Mouse (Mus musculus) MEL (cell line): ENCODE results near the gene Emx1.

Experiments
- CTCF ChIP-seq, 3 experiments: IDR thresholded peaks in 2 of 3; conservative IDR thresholded peaks in 1 of 3; 2 replicates each; pipeline ENCODE4 v1.5.1; 2011 to 2012; ENCODE audit warnings: low read length in 3 of 3, low read depth in 2 of 3, mild to moderate bottlenecking in 2 of 3, improper control_type of control experiment in 1 of 3, inconsistent platforms in 1 of 3, mixed read lengths in 1 of 3, moderate library complexity in 1 of 3; ENCODE audit not compliant: control insufficient read depth in 1 of 3, insufficient read depth in 1 of 3, poor library complexity in 1 of 3, severe bottlenecking in 1 of 3
- EP300 ChIP-seq, 2 experiments: IDR thresholded peaks; 2 replicates each; pipeline ENCODE4 v1.6.1; 2011; ENCODE audit warnings: improper control_type of control experiment in 2 of 2, low read length in 2 of 2, low read depth in 1 of 2, mild to moderate bottlenecking in 1 of 2
- HCFC1 ChIP-seq: IDR thresholded peaks from 2 replicates; pipeline ENCODE4 v1.6.1; 2012; ENCODE audit warnings: low read depth, mild to moderate bottlenecking, inconsistent platforms, low read length, improper control_type of control experiment, moderate library complexity
- MYC ChIP-seq: IDR thresholded peaks from 2 replicates; pipeline ENCODE4 v1.6.1; 2011; ENCODE audit warnings: low read depth, mild to moderate bottlenecking, low read length, improper control_type of control experiment, moderate library complexity
- POLR2A ChIP-seq, 2 experiments: IDR thresholded peaks; 2 replicates each; pipeline ENCODE4 v1.6.1; 2011 to 2012; ENCODE audit warnings: low read length in 2 of 2, mild to moderate bottlenecking in 2 of 2, control low read depth in 1 of 2, improper control_type of control experiment in 1 of 2, low read depth in 1 of 2, moderate library complexity in 1 of 2; ENCODE audit not compliant: control insufficient read depth in 1 of 2, insufficient read depth in 1 of 2, poor library complexity in 1 of 2
- TAL1 ChIP-seq: IDR thresholded peaks from 2 replicates; pipeline ENCODE4 v1.6.1; 2012; ENCODE audit warnings: mild to moderate bottlenecking, inconsistent platforms, low read length, moderate library complexity, mixed read lengths
- TBP ChIP-seq: IDR thresholded peaks from 2 replicates; pipeline ENCODE4 v1.8.0; 2011; ENCODE audit warnings: low read depth, low read length, improper control_type of control experiment
- ZC3H11A ChIP-seq: IDR thresholded peaks from 2 replicates; pipeline ENCODE4 v1.6.1; 2012; ENCODE audit warnings: low read depth, mild to moderate bottlenecking, inconsistent platforms, low read length, improper control_type of control experiment
- ZMIZ1 ChIP-seq: IDR thresholded peaks from 2 replicates; pipeline ENCODE4 v1.6.1; 2012; ENCODE audit warnings: low read depth, mild to moderate bottlenecking, inconsistent platforms, low read length, improper control_type of control experiment, moderate library complexity

- TF ChIP-seq POLR2A (IDR thresholded peaks at IDR 0.05; ENCODE audit: control insufficient read depth in 1 of 2, insufficient read depth in 1 of 2, low read depth in 1 of 2, low read length in 2 of 2, poor library complexity in 1 of 2) (no peak), CTCF (IDR thresholded peaks at IDR 0.05 in 2 of 3, conservative IDR thresholded peaks at IDR 0.05 in 1 of 3; ENCODE audit: control insufficient read depth in 1 of 3, insufficient read depth in 1 of 3, low read depth in 2 of 3, low read length in 3 of 3, poor library complexity in 1 of 3, severe bottlenecking in 1 of 3) (no peak; a peak in 1 of 6 replicates), MYC (no peak), HCFC1 (no peak), ZMIZ1 (no peak), ZC3H11A (no peak), TAL1 (no peak), EP300 (IDR thresholded peaks at IDR 0.05; ENCODE audit: low read depth in 1 of 2, low read length in 2 of 2) (no peak), TBP (no peak)
Measured at GRCm38 (mm10) chr6:85154861-85155528, 32.2 kb upstream of the Emx1 start.
